Mouse (Mus musculus) testis, adult 2 months (tissue): ENCODE data around the gene Gm28557. TPM values are rescaled to one million over a fixed set of nuclear protein-coding genes. Genes with fewer than 3 reads are reported as not detected.
"Not testable (repeated sequence)": the region's sequence is repeated elsewhere in the genome, so short reads cannot be mapped to it uniquely, and the experiment has no call there.

ENCODE experiments used
- H3K27ac ChIP-seq: fragments of 200-500 bp; 2 replicates; pipeline ENCODE4 v1.5.1; 2012; ENCODE audit warnings: low read depth, low read length; ENCODE audit not compliant: control insufficient read depth, insufficient read depth
- H3K27me3 ChIP-seq: fragments of 200-500 bp; 2 replicates; pipeline ENCODE4 v1.6.1; 2012; ENCODE audit warnings: mild to moderate bottlenecking, low read length, moderate library complexity; ENCODE audit not compliant: control insufficient read depth, insufficient read depth
- H3K36me3 ChIP-seq: fragments of 200-500 bp; 2 replicates; pipeline ENCODE4 v1.6.1; 2012; ENCODE audit warnings: mild to moderate bottlenecking, low read length; ENCODE audit not compliant: control insufficient read depth, insufficient read depth
- H3K4me1 ChIP-seq: fragments of 200-500 bp; 2 replicates; pipeline ENCODE4 v1.6.1; 2012; ENCODE audit warnings: low read length; ENCODE audit not compliant: control insufficient read depth, insufficient read depth
- H3K4me3 ChIP-seq: fragments of 200-500 bp; 2 replicates; pipeline ENCODE4 v1.5.1; 2012; ENCODE audit warnings: low read depth, mild to moderate bottlenecking, low read length, moderate library complexity, mixed read lengths; ENCODE audit not compliant: control insufficient read depth
- CTCF ChIP-seq: fragments of 200-500 bp; IDR thresholded peaks from 2 replicates; pipeline ENCODE4 v1.5.1; 2012; ENCODE audit warnings: low read depth, mild to moderate bottlenecking, inconsistent platforms, low read length, moderate library complexity; ENCODE audit not compliant: control insufficient read depth, insufficient read depth, insufficient replicate concordance
- POLR2A ChIP-seq: fragments of 200-500 bp; IDR thresholded peaks from 2 replicates; pipeline ENCODE4 v1.6.1; 2012; ENCODE audit warnings: low read depth, mild to moderate bottlenecking, inconsistent platforms, low read length, moderate library complexity; ENCODE audit not compliant: control insufficient read depth
- polyA plus RNA-seq: library from polyadenylated mRNA; depleted of rRNA; stranded (reverse); fragments of >200 nt; gene quantifications from 2 replicates; pipeline ENCODE4 v1.2.3, GENCODE M21; 2012; rRNA removed

Gm28557 gene
- 0.71 and 0.72 TPM in 2 replicates for polyA plus RNA-seq

DNA sequence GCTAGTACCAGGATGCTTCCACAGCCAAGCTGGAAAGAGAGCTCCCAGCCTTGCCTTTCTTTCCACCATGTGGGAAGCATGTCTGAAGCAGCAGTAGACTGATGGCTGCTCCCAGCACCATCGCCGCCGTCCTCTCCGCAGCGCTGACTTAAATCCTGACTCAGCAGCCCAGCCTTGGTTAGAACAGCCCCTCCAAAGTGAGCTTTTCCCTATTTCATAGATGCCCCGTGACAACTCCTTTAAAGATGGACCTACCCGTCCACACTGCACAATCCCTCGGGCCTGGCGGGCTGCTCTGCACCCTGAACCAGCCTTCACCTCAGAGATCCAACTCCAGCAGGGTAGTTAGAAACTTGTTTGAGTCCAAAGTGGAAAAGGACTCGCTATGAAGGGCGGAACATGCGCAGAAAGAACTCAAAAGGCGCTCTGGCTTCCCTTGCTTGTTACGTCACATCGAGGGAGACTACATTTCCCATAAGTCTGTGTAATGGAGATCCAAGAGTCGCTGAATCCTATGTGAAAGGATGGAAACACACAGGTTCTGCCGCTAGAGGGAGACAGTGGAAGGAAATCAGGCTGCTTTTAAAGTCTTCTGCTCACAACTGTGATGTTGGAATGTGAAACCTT, at the start of gene Gm28557:
TSS of gene Gm28557 (minus strand) at position 411 of the 627 bp plus-strand sequence.
- TF ChIP-seq POLR2A: 0 out of 2 replicates have a peak, but pooled peaks have one; percentile 45
- no peak for TF ChIP-seq CTCF
- H3K4me3 ChIP-seq: peak within 1 kb of the TSS; percentile 97
- no peaks in the 10 kb centered on the region for H3K27me3 ChIP-seq
- peak within 1 kb of the TSS; percentile 89 for H3K27ac ChIP-seq
- H3K36me3 ChIP-seq: no peaks in the 10 kb centered on the region
- peaks cover 9% of the 10 kb centered on the region for H3K4me1 ChIP-seq

DNA sequence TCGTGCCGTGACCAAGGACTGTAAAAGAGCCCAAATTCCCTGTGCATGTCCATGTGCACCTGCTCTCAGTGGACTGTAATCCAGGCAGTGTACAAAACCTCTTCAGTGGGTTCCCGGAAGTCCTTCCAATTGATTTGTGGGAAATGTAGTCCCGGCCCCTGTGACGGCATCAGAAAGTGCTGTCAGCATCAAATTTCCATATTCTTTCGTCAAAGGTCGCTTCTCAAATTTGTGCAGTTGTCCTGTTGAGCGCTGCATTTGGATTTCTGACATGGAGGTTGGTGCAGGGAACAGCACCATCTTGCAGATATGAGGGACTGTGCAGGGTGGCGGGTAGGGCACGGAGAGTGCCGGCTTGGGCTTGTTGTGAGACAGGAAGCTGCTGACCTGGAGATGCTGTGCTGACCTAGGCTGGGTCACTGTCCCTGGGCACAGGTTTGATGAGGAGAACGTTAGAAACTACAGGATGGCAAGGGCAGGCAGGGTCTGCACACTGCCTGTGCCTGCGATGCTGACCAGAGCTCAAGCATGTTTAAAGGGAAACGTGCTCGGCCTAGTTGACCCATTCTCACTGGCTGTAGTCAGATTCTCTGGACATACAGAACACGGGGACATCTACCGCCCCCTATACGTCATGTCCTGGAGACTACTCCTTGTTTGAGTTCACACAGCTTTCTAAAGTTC, 19.8 kb upstream of the Gm28557 start:
- H3K27ac ChIP-seq: peak overlapping the region; percentile 75
- H3K4me1 ChIP-seq: peaks cover 6% of the 10 kb centered on the region
- no peak for TF ChIP-seq CTCF
- TF ChIP-seq POLR2A: no peak
- peak overlapping the region; percentile 96 for H3K4me3 ChIP-seq
- no peaks in the 10 kb centered on the region for H3K36me3 ChIP-seq
- no peaks in the 10 kb centered on the region for H3K27me3 ChIP-seq

DNA sequence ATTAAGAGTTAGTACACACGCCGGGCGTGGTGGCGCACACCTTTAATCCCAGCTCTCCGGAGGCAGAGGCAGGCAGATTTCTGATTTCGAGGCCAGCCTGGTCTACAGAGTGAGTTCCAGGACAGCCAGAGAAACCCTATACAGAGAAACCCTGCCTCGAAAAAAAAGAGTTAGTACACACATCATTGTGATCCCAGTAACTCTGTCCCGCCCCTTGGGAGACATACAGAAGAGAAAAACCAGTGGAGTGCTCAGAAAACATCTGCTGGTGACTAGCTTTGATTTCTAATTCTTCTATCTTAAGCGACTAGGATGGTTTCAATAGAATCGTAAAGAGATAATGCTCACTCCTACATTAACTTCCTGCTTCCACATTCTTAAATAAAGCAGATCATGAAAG, 19.1 kb upstream of the Gm28557 start:
- H3K36me3 ChIP-seq, H3K27me3 ChIP-seq, H3K4me1 ChIP-seq, H3K27ac ChIP-seq: not testable (repeated sequence)
- 0 out of 2 replicates have a peak overlapping the region, but pooled peaks have one; percentile 6 for H3K4me3 ChIP-seq

DNA sequence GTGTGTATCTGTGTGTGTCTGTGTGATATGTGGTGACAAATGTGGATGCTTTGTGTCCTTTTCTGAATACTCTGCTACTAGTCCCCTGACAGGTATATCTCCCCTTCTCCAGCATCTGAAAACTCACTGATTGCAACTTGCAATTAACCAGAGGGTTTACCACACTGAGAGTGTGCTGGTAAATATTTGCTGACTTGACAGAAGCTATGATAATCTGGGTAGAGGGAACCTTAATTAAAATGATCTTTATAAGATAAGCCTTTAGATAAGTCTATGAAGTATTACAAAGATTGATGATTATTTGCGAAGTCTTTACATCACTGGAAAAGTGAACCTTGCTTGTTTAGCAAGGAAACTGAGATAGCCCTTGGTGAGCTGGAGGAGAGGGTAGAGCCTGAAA, 16.1 kb upstream of the Gm28557 start:
- TF ChIP-seq POLR2A: no peak
- TF ChIP-seq CTCF: no peak
- no peaks in the 10 kb centered on the region for H3K36me3 ChIP-seq
- H3K27me3 ChIP-seq: no peaks in the 10 kb centered on the region
- no peak overlapping the region for H3K27ac ChIP-seq
- H3K4me3 ChIP-seq: peak overlapping the region; percentile 4; the same call in 1 of the 2 replicates
- H3K4me1 ChIP-seq: peaks cover 6% of the 10 kb centered on the region

DNA sequence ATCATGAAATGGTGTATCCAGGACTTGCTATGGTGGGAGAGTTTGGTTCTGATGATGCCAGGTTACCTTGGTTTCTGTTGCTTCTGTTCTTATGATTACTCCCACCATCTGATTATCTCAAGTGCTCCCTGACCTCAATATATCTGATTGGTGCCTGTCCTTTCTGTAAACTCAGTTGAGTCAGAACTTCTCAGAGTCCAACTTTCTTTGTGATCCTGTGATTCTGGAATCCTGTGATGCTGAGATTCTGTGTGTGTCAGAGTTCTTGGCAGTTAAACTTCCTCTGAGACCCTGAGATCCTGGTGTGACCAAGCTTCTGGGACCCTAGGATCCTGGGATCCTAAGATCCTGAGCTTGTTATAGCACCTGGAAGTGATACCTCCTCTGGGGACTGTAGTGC, 13.0 kb upstream of the Gm28557 start, which contains the start of gene Zfp759:
TSS of gene Zfp759 (plus strand) at position 301 of the 400 bp plus-strand sequence.
- peak within 1 kb of the TSS; percentile 27 for H3K4me3 ChIP-seq
- H3K27ac ChIP-seq, H3K27me3 ChIP-seq, H3K36me3 ChIP-seq, H3K4me1 ChIP-seq: not testable (repeated sequence)

DNA sequence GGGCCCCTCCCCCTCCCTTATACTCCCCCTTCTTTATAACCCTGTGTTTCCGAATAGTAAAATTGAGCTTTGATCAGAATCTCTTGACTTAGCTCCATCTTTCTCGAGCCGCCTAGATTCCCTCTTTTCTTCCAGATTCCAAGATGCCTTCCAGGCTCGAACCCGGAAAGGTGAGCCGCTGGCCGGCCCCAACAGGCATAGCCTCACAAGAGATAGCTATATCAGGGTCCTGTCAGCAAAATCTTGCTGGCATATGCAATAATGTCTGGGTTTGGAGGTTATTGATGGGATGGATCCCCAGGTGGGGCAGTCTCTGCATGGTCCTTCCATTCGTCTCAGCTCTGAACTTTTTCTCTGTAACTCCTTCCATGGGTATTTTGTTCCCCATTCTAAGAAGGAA, 7.8 kb upstream of the Gm28557 start, which contains the start of gene Rslcan18:
TSS of gene Rslcan18 (minus strand) at position 101 of the 400 bp plus-strand sequence.
- H3K4me3 ChIP-seq, H3K36me3 ChIP-seq, H3K4me1 ChIP-seq, H3K27me3 ChIP-seq, H3K27ac ChIP-seq: not testable (repeated sequence)

DNA sequence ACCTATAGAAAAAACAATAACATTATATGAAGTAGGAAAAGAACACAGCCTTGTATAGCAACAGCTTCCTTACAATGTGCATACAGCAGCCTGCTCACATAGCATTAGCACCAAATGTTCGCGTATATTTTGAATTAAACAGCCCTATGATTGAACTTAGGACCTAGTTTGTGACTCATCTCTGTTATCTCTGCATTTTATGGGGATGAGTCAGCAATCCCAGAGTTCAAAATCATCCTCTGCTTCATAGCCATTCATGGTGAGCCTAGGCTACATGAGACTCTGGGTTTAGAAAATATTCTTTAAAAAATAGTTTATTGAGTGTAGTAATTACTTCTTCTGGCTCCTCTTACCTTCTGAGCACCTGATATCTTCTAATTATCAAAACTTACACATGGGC, 4.9 kb upstream of the Gm28557 start:
- Histone ChIP-seq H3K27me3 (no peaks in the 10 kb centered on the region), H3K4me3 (no peak overlapping the region), H3K27ac (no peak overlapping the region), H3K4me1 (peaks cover 4% of the 10 kb centered on the region), H3K36me3 (no peaks in the 10 kb centered on the region)
- TF ChIP-seq CTCF (no peak), POLR2A (no peak)

DNA sequence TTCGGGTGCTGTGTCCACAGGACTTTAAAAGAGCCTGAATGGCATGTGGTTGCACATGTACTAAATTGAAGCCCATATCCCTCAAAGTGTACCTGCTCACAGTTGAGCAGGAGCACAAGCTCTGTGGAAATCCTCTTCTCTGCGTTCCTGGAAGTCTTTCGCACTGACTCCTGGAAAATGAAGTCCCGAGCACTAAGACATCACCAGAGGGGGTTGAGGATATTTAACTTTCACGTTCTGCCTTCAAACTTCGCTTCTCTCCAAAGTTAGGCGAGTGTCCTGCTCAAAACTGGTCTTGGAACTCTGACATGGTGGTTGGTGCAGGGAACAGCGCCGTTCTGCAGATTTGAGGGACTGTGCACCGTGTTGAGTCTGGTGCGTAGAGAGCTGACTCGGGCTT, 3.7 kb upstream of the Gm28557 start:
- H3K36me3 ChIP-seq: no peaks in the 10 kb centered on the region
- H3K4me3 ChIP-seq: no peak overlapping the region
- TF ChIP-seq CTCF: no peak
- no peak overlapping the region for H3K27ac ChIP-seq
- H3K4me1 ChIP-seq: peaks cover 6% of the 10 kb centered on the region
- no peaks in the 10 kb centered on the region for H3K27me3 ChIP-seq
